Mouse (Mus musculus): Measurements from ENCODE around the gene Rreb1. TPM values are rescaled to one million over a fixed set of nuclear protein-coding genes. Genes with fewer than 3 reads are reported as not detected.

The Rreb1 gene
- polyA plus RNA-seq, 1 experiment from 2014 or later, result 9.0 TPM

- Histone ChIP-seq H3K27me3 (ENCODE audit: insufficient read depth, low read length) (no peaks in the 10 kb centered on the region), H3K4me3 (replicated peaks; ENCODE audit: low read depth, low read length) (no peak overlapping the region), H3K9me3 (replicated peaks; ENCODE audit: low read length) (no peaks in the 10 kb centered on the region), H3K9ac (ENCODE audit: low read depth, low read length) (no peak overlapping the region), H3K4me1 (replicated peaks; ENCODE audit: insufficient read depth, low read length) (peaks cover 25% of the 10 kb centered on the region; the same call in 1 of the 2 replicates), H3K27ac (0 out of 2 replicates have a peak overlapping the region, but pooled peaks have one; percentile 39), H3K36me3 (ENCODE audit: insufficient read depth, low read length) (no peaks in the 10 kb centered on the region), H3K4me2 (ENCODE audit: low read length) (no peak overlapping the region)
- no peak for ATAC-seq (replicated peaks; ENCODE audit: low FRiP score, low read depth)
- WGBS, result 85% methylated on average over 5 of the region's 5 CpGs
- no peak for DNase-seq (ENCODE audit: low spot score)
- TF ChIP-seq CTCF (IDR thresholded peaks at IDR 0.05; ENCODE audit: low read depth), result no peak
Observed at GRCm38 (mm10) chr13:37883008-37883407, 104.8 kb downstream of the Rreb1 start.

- WGBS, result 89% methylated on average over 2 of the region's 2 CpGs
- Histone ChIP-seq H3K9ac (ENCODE audit: low read depth, low read length) (no peak overlapping the region), H3K27me3 (ENCODE audit: insufficient read depth, low read length) (no peaks in the 10 kb centered on the region), H3K27ac (no peak overlapping the region), H3K36me3 (ENCODE audit: insufficient read depth, low read length) (no peaks in the 10 kb centered on the region), H3K4me3 (replicated peaks; ENCODE audit: low read depth, low read length) (no peak overlapping the region), H3K9me3 (replicated peaks; ENCODE audit: low read length) (no peaks in the 10 kb centered on the region), H3K4me1 (replicated peaks; ENCODE audit: insufficient read depth, low read length) (peaks cover 11% of the 10 kb centered on the region; the same call in 1 of the 2 replicates), H3K4me2 (ENCODE audit: low read length) (no peak overlapping the region)
- no peak for ATAC-seq (replicated peaks; ENCODE audit: low FRiP score, low read depth)
- TF ChIP-seq CTCF (IDR thresholded peaks at IDR 0.05; ENCODE audit: low read depth), result no peak
- no peak for DNase-seq (ENCODE audit: low spot score)
Observed at GRCm38 (mm10) chr13:37885392-37885791, 107.2 kb downstream of the Rreb1 start.

GRCm38 (mm10) chr13:37886024-37886423 lies 107.8 kb downstream of the Rreb1 start:
- no peaks in the 10 kb centered on the region for H3K9me3 ChIP-seq (replicated peaks; ENCODE audit: low read length)
- no peak overlapping the region for H3K4me2 ChIP-seq (ENCODE audit: low read length)
- no peaks in the 10 kb centered on the region for H3K36me3 ChIP-seq (ENCODE audit: insufficient read depth, low read length)
- TF ChIP-seq CTCF (IDR thresholded peaks at IDR 0.05; ENCODE audit: low read depth), result no peak
- no peaks in the 10 kb centered on the region for H3K27me3 ChIP-seq (ENCODE audit: insufficient read depth, low read length)
- no peak overlapping the region for H3K27ac ChIP-seq
- WGBS, result 90% methylated on average over 6 of the region's 6 CpGs
- DNase-seq (ENCODE audit: low spot score) (no peak), ATAC-seq (replicated peaks; ENCODE audit: low FRiP score, low read depth) (no peak)
- no peak overlapping the region for H3K9ac ChIP-seq (ENCODE audit: low read depth, low read length)
- no peak overlapping the region for H3K4me3 ChIP-seq (replicated peaks; ENCODE audit: low read depth, low read length)
- H3K4me1 ChIP-seq (replicated peaks; ENCODE audit: insufficient read depth, low read length), result 0 out of 2 replicates have a peak, but pooled peaks cover 7% of the 10 kb centered on the region

- Histone ChIP-seq H3K27me3 (ENCODE audit: insufficient read depth, low read length) (no peaks in the 10 kb centered on the region), H3K4me3 (replicated peaks; ENCODE audit: low read depth, low read length) (no peak overlapping the region), H3K36me3 (ENCODE audit: insufficient read depth, low read length) (peaks cover 26% of the 10 kb centered on the region), H3K9ac (ENCODE audit: low read depth, low read length) (no peak overlapping the region), H3K4me1 (replicated peaks; ENCODE audit: insufficient read depth, low read length) (no peaks in the 10 kb centered on the region), H3K27ac (no peak overlapping the region), H3K9me3 (replicated peaks; ENCODE audit: low read length) (no peaks in the 10 kb centered on the region), H3K4me2 (ENCODE audit: low read length) (no peak overlapping the region)
- DNase-seq (ENCODE audit: low spot score), result no peak
- WGBS, result 79% methylated on average over 8 of the region's 8 CpGs
- TF ChIP-seq CTCF (IDR thresholded peaks at IDR 0.05; ENCODE audit: low read depth), result no peak
- no peak for ATAC-seq (replicated peaks; ENCODE audit: low FRiP score, low read depth)
Observed at GRCm38 (mm10) chr13:37894756-37895155, 116.6 kb downstream of the Rreb1 start.

GRCm38 (mm10) chr13:37895564-37896254 lies 117.5 kb downstream of the Rreb1 start:
- Histone ChIP-seq H3K4me2 (ENCODE audit: low read length) (no peak overlapping the region), H3K27ac (no peak overlapping the region; the same call in 1 of the 2 replicates), H3K9ac (ENCODE audit: low read depth, low read length) (no peak overlapping the region), H3K4me3 (replicated peaks; ENCODE audit: low read depth, low read length) (no peak overlapping the region), H3K27me3 (ENCODE audit: insufficient read depth, low read length) (no peaks in the 10 kb centered on the region), H3K4me1 (replicated peaks; ENCODE audit: insufficient read depth, low read length) (no peaks in the 10 kb centered on the region), H3K9me3 (replicated peaks; ENCODE audit: low read length) (no peaks in the 10 kb centered on the region), H3K36me3 (ENCODE audit: insufficient read depth, low read length) (peaks cover 30% of the 10 kb centered on the region)
- TF ChIP-seq CTCF (IDR thresholded peaks at IDR 0.05; ENCODE audit: low read depth), result no peak
- 57% methylated on average over 6 of the region's 6 CpGs for WGBS
- ATAC-seq (replicated peaks; ENCODE audit: low FRiP score, low read depth) (no peak; the same call in 1 of the 2 replicates), DNase-seq (ENCODE audit: low spot score) (no peak)

- no peaks in the 10 kb centered on the region for H3K9me3 ChIP-seq (replicated peaks; ENCODE audit: low read length)
- TF ChIP-seq CTCF (IDR thresholded peaks at IDR 0.05; ENCODE audit: low read depth), result no peak
- ATAC-seq (replicated peaks; ENCODE audit: low FRiP score, low read depth) (no peak), DNase-seq (ENCODE audit: low spot score) (no peak)
- 71% methylated on average over 1 of the region's 1 CpGs for WGBS
- H3K9ac ChIP-seq (ENCODE audit: low read depth, low read length), result no peak overlapping the region
- peaks cover 30% of the 10 kb centered on the region for H3K36me3 ChIP-seq (ENCODE audit: insufficient read depth, low read length)
- H3K27me3 ChIP-seq (ENCODE audit: insufficient read depth, low read length), result no peaks in the 10 kb centered on the region
- H3K27ac ChIP-seq, result no peak overlapping the region; the same call in 1 of the 2 replicates
- H3K4me1 ChIP-seq (replicated peaks; ENCODE audit: insufficient read depth, low read length), result no peaks in the 10 kb centered on the region
- H3K4me2 ChIP-seq (ENCODE audit: low read length), result no peak overlapping the region
- no peak overlapping the region for H3K4me3 ChIP-seq (replicated peaks; ENCODE audit: low read depth, low read length)
Observed at GRCm38 (mm10) chr13:37896423-37896822, 118.2 kb downstream of the Rreb1 start.
